Mouse (Mus musculus) thymus, postnatal 36 days (tissue): ENCODE results near the gene Ttyh2.
"Not testable (repeated sequence)": the region's sequence is repeated elsewhere in the genome, so short reads cannot be mapped to it uniquely, and the experiment has no call there.

Experiments
- DNase-seq, 2 experiments: peaks; one replicate each; pipeline ENCODE4 v3.0.0; 2022; ENCODE audit warnings: mixed read lengths in 2 of 2

Gene Ttyh2

GRCm38 (mm10) chr11:114662746-114663362 lies 12.4 kb upstream of the Ttyh2 start:
- peak; percentile 58 to 65 for DNase-seq

- no peak for DNase-seq
These were observed 11.1 kb upstream of the Ttyh2 start for GRCm38 (mm10) chr11:114664164-114664563.

- no peak for DNase-seq
These were observed 9.8 kb upstream of the Ttyh2 start for GRCm38 (mm10) chr11:114665463-114665862.

GRCm38 (mm10) chr11:114666786-114667185 lies 8.4 kb upstream of the Ttyh2 start:
- no peak for DNase-seq

GRCm38 (mm10) chr11:114667236-114667931 lies 7.8 kb upstream of the Ttyh2 start:
- DNase-seq: peak in 1 of 2 experiments; percentile 40

- peak; percentile 50 for DNase-seq
These were observed 7.3 kb upstream of the Ttyh2 start for GRCm38 (mm10) chr11:114667932-114668285.

- peak; percentile 90 for DNase-seq
These were observed 6.9 kb upstream of the Ttyh2 start, which contains the start of gene Rpl38 for GRCm38 (mm10) chr11:114668301-114668710. Gene Rpl38, plus strand, starts transcription at chr11:114668524.

- peak; percentile 70 to 80 for DNase-seq
These were observed 6.2 kb upstream of the Ttyh2 start for GRCm38 (mm10) chr11:114668741-114669623.

- no peak for DNase-seq
These were observed 5.5 kb upstream of the Ttyh2 start for GRCm38 (mm10) chr11:114669651-114670168.

- DNase-seq: no peak
These were observed 4.1 kb upstream of the Ttyh2 start for GRCm38 (mm10) chr11:114671147-114671546.

- peak; percentile 47 to 48 for DNase-seq
These were observed 2.2 kb upstream of the Ttyh2 start for GRCm38 (mm10) chr11:114672794-114673718.

- DNase-seq: no peak
These were observed 1.5 kb upstream of the Ttyh2 start for GRCm38 (mm10) chr11:114673719-114674050.

GRCm38 (mm10) chr11:114674180-114674579 lies 1.1 kb upstream of the Ttyh2 start:
- no peak for DNase-seq

- not testable (repeated sequence) for DNase-seq
These were observed 435 bp upstream of the Ttyh2 start for GRCm38 (mm10) chr11:114674796-114675195.

- peak in 1 of 2 experiments; percentile 28 for DNase-seq
These were observed 683 bp downstream of the Ttyh2 start for GRCm38 (mm10) chr11:114675826-114676401.

GRCm38 (mm10) chr11:114676431-114676830 lies 1.2 kb downstream of the Ttyh2 start:
- no peak for DNase-seq

- DNase-seq: no peak
These were observed 1.8 kb downstream of the Ttyh2 start for GRCm38 (mm10) chr11:114676896-114677530.

GRCm38 (mm10) chr11:114679582-114679981 lies 4.4 kb downstream of the Ttyh2 start:
- no peak for DNase-seq

GRCm38 (mm10) chr11:114680291-114680690 lies 5.1 kb downstream of the Ttyh2 start:
- DNase-seq: no peak

- DNase-seq: no peak
These were observed 5.8 kb downstream of the Ttyh2 start for GRCm38 (mm10) chr11:114681054-114681453.

GRCm38 (mm10) chr11:114682321-114682900 lies 7.2 kb downstream of the Ttyh2 start:
- DNase-seq: no peak
